Mouse (Mus musculus) ES-E14 (cell line): ENCODE measurements around the gene Ffar3.

Experiments used
- HCFC1 ChIP-seq: IDR thresholded peaks from 2 replicates; pipeline ENCODE4 v1.6.1; 2012; ENCODE audit warnings: low read length, inconsistent platforms, borderline replicate concordance; ENCODE audit not compliant: insufficient read depth
- MAFK ChIP-seq: IDR thresholded peaks from 2 replicates; pipeline ENCODE4 v1.6.1; 2014; ENCODE audit warnings: mild to moderate bottlenecking, low read depth, low read length, inconsistent platforms; ENCODE audit not compliant: insufficient read depth
- ZNF384 ChIP-seq: IDR thresholded peaks from 2 replicates; pipeline ENCODE4 v1.6.1; 2012; ENCODE audit warnings: low read depth, low read length, inconsistent platforms

GRCm38 (mm10) chr7:30812291-30812807 is 43.6 kb downstream of the Ffar3 start:
- TF ChIP-seq ZNF384 = no peak
- no peak for TF ChIP-seq MAFK
- TF ChIP-seq HCFC1 = no peak
